25 mouse cellular contexts compared by ENCODE assay signal in genomic region chr2:164359031-164359430, GRCm38 (mm10). TPM values are rescaled to one million over a fixed set of nuclear protein-coding genes. Genes with fewer than 3 reads are reported as not detected.
"Had no signal": no experiment of that assay in that cellular context is flagged by ENCODE, and none has a peak within 500 bp of the region (broad histone marks: within the 10 kb centered on the region; RNA-seq: fewer than 3 reads in every experiment).

No protein-coding gene starts in this region.

- ATAC-seq: midbrain, embryonic 16.5 days had no signal

- DNase-seq: lung, adult 18-20 months; lung, postnatal 10 days; lung, postnatal 4 days; midbrain, embryonic 14.5 days; retina, postnatal 1 day; right cerebral cortex, adult 18-20 months; right cerebral cortex, postnatal 25 days; right cerebral cortex, postnatal 4 days; spleen, adult 18-20 months; thymus, adult 18-20 months; thymus, postnatal 14 days had no signal

- H3K27me3 ChIP-seq: midbrain, embryonic 12.5 days; neural tube, embryonic 13.5 days; neural tube, embryonic 15.5 days had no signal

RNA-seq across cellular contexts. Expression of gene Svs5, which starts 26.5 kb away (rescaled TPM):
- polyA plus RNA-seq: lung, embryonic 14.5 days; lung, embryonic 16.5 days; midbrain, embryonic 10.5 days; midbrain, embryonic 12.5 days; midbrain, embryonic 14.5 days; midbrain, embryonic 16.5 days; myocyte; neural tube, embryonic 11.5 days; neural tube, embryonic 13.5 days; neural tube, embryonic 15.5 days; small intestine, adult 2 months; stomach, embryonic 14.5 days; stomach, embryonic 16.5 days; thymus, postnatal 0 days had no signal

RNA-seq across cellular contexts. Expression of gene Slpi, which starts 29.9 kb away (rescaled TPM):
- polyA plus RNA-seq: midbrain, embryonic 10.5 days; midbrain, embryonic 12.5 days; midbrain, embryonic 14.5 days; midbrain, embryonic 16.5 days had no signal

RNA-seq across cellular contexts. Expression of gene Svs6, which starts 42.5 kb away (rescaled TPM):
- polyA plus RNA-seq: lung, embryonic 14.5 days; lung, embryonic 16.5 days; midbrain, embryonic 10.5 days; midbrain, embryonic 12.5 days; midbrain, embryonic 14.5 days; midbrain, embryonic 16.5 days; myocyte; neural tube, embryonic 11.5 days; neural tube, embryonic 13.5 days; neural tube, embryonic 15.5 days; small intestine, adult 2 months; stomach, embryonic 14.5 days; stomach, embryonic 16.5 days; thymus, postnatal 0 days; urinary bladder, adult 2 months had no signal

RNA-seq across cellular contexts. Expression of gene Rbpjl, which starts 43.9 kb away (rescaled TPM):
- polyA plus RNA-seq: midbrain, embryonic 10.5 days; midbrain, embryonic 14.5 days; neural tube, embryonic 11.5 days; thymus, postnatal 0 days had no signal

RNA-seq across cellular contexts. Expression of gene Matn4, which starts 45.9 kb away (rescaled TPM):
- polyA plus RNA-seq: midbrain, embryonic 10.5 days; midbrain, embryonic 14.5 days had no signal
